Mouse (Mus musculus) granulocyte monocyte progenitor cell, adult 5-6 weeks (primary cell): ENCODE measurements at regions not wholly inside any gene's neighbourhood (a gene's known extent, or its start where the extent isn't known, plus 50 kb on each side); places are given as distances from the start of the nearest gene placed in this dataset.

Source experiments
- ATAC-seq: replicated peaks from 2 replicates; pipeline ENCODE4 v1.8.0; 2016; ENCODE audit warnings: mild to moderate bottlenecking, moderate TSS enrichment, inconsistent platforms; ENCODE audit not compliant: poor library complexity, severe bottlenecking

DNA sequence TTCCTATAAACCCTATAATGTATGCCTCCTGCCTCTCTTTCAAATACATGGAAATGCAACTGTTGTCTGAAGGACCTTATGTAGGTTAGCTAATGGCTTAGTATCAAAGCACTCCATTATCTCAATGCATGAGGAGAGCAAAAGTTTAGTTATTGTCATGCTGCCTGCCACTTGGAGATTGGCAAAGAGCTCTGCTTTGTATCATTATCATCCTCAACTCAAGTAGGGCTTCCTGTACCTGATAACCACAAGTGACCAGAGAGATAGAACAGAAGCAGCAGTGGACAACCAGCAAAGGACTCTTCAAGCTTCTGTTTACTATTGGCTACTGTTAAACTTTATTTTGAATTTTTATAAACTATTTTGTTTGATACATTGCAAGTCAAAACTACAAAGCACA lies 484.3 kb upstream of the Marcks start:
- ATAC-seq, result no peak

DNA sequence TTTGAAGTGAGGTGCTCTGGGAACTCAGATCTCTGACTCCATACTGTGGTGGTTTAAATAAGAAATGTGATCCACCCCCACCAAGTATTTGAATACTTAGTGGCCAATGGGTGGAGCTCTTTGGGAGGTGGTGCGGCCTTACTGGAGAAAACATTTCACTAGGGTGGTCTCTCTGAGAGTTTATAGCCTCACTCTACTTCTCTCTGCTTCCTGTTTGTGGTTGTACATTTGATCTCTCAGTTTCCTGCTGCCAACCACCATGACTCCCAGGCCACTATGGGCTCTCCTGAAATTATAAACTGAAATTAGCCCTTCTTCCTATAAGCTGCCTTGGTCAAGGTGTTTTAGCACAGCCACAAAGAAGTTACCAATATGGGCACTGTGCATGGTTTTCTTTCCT lies 479.9 kb upstream of the Marcks start:
- no peak for ATAC-seq

GRCm38 (mm10) chr10:37617708-37618300 lies 479.1 kb upstream of the Marcks start:
- no peak for ATAC-seq

DNA sequence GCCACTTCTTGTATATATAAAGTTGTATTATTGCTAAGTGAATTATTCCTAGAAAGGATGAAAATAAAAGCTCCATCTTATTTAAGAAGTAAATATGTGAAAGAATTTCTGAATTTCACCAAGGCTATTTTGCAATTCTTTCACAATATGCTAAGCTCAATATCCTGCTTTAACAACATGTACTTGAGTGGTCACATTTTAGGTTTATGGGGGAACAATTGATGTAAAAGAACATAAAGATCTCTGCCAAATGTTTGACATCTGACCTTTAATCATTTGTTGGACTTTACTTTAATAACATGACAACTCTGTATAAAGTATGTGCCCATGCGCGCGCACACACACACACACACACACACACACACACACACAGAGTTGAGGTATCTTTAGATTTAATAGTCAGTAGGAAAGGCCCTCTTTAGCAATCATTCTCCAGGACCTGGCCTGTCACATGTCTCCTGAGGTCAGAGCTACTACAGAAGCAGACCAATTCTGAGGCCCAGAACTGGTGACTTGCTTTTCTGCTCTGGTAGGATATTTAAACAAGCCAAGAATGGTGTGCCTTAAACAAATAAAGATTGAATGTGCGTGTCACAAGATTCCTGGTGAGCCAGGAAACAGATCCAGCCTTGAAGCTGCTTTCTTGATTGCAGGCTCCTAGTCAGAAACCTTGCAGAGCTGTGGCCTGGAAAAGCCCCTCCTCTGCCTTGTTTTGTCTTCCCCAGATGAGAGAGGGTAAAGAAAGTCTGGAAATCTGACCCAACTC lies 477.4 kb upstream of the Marcks start:
- ATAC-seq, result peak; percentile 83

DNA sequence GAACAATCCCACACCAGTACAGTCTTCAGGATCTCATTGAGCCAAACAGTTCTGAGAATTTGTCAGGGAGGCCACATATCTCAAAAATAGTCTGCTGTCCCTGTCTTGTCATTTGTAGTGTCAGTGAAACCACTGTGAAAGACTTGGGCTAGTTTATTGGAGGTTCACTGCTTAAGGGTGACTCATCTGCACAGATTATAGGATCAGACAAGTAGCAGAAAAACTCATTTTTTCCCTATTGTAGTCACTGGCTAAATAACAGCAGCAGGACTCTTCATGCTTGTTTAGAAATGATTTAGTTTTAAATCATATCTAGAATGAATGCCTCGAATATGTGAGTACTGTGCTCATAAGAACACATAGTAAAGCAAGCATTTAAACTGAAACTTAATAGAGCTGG lies 475.2 kb upstream of the Marcks start:
- no peak for ATAC-seq

- no peak for ATAC-seq
Measured at GRCm38 (mm10) chr10:37603529-37603928, 464.8 kb upstream of the Marcks start.

- no peak for ATAC-seq
Measured at GRCm38 (mm10) chr10:37602936-37603335, 464.2 kb upstream of the Marcks start.

GRCm38 (mm10) chr10:37589889-37590288 lies 451.2 kb upstream of the Marcks start:
- no peak for ATAC-seq

DNA sequence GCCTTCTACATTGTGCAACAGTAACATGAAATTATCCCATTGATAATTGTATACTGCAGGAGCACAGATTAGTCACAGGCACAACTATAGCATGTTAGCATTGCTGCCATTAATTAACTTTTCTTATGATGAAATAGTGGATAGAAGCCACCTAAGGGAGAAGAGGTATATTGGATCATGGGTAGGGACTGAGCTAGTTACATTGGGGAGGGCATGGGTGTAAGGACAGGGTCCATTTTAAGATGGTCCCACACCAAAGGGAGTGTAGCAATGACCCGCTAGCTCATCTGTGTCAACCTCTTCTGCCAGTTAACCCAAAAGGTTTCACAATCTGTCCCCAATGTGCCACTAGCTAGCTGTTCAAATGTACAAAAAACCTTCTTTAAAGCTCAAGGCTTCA lies 450.3 kb upstream of the Marcks start:
- ATAC-seq, result no peak

DNA sequence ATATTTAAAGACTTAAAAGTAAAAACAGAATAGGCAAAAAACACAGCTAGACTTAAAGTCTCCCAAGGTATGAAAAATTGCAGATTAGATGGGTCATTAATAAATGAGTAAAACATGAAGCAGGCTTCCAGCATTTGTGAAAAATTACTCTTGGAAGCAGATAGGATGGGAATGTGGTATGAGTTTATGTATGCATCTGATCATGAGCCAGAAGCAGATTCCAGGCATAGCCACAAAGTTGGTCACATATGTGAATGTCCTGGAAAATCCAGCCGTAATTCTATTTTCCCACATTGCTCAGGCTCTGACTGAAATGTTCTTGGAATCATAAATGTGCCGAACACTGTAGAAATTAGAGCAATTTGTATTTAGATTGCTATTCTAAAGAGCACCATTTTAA lies 432.5 kb upstream of the Marcks start:
- no peak for ATAC-seq

DNA sequence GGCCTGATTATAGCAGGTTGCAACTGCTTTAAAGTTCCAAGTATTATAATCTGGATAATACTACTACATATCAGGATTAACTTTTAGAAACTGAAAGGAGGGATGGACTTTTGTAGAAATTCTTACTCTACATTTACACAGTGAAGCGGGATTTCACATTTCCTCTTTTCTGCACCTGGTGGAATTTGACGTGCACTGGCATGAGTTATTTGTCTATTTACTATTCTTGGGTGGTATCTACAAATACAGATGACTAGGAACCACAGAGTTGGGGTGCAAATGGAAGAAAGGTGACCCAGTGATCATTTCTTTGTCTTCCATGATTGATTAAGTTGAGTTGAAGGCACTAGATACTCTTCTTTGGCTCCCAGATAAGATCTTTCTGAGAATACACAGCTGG lies 423.0 kb upstream of the Marcks start:
- ATAC-seq, result no peak

DNA sequence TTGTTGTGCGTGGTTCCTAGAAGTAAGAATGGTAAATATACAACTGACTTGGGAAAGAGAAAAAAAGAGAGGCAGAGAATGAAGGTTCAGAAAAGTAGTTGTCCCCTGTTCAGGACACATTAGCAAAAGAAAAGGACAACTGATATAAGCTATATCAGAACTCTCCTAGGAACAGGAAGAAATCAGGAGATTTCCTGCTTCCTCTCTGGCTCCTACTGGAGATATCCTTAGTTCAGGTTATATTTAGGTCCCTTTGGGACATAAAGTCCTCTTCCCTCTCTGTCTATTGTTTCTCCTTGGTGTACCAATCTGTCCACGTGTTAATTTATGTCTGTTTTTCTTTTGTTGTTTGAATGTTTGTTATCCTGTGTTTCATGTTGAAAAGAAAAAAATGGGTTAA lies 410.7 kb upstream of the Marcks start:
- no peak for ATAC-seq

DNA sequence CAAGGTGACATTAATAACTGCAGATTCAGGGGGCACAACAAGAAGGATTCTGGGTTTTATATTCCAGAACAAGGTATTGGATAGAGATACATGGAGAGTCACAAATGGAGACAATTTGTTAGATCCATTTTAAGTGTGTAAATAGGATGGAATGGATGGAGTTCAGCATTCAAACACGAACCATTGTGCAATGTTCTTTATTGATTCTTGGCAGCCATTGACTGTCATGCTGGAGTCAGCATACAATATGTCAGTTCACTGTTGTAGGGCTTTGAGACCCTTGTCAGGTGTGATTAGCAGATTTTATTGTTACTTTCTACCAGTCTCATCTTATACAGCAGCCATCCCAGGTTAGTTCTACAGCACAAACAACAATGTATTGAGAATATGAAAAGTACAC lies 402.0 kb upstream of the Marcks start:
- ATAC-seq, result no peak

GRCm38 (mm10) chr10:37505966-37506615 lies 367.4 kb upstream of the Marcks start:
- ATAC-seq, result no peak

DNA sequence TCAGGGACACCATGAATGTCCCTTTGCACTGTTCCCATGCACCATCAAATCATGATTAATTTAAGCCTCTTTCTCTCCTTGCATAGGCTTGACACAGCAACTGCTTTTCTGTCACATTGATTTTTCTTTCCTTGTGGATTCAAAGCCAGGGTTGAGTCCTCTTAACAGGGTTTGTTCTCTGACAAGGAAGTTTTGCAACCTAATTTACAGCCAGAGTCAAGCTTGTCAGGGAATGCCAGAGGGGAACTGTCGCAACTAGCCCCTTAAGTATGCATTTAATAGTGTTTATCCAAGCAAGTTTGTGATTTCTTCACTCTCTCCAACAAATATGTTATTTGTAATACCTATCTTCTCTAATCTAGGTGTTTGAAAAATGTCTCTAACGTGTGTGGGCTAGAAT lies 365.7 kb upstream of the Marcks start:
- ATAC-seq, result no peak

DNA sequence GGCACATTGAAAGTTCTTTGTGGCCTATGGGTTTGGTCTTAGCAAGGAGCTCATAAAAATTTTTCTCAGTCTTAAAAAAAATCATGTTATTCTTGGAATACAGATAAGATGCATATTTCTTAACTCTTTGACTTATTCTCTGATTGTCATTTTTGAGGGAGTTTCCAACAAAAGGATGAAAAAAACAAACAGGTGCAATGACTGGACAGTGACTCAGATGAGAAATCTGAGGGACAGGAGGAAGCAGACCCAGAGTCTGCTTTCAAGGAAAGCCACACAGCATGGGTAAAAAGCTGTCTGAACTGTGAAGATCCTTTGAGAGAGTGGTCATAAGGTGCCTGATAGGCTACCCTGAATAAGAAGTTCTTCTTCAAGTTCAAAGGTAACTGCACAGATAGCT lies 363.8 kb upstream of the Marcks start:
- no peak for ATAC-seq

GRCm38 (mm10) chr10:37501043-37501442 lies 362.3 kb upstream of the Marcks start:
- ATAC-seq, result no peak

DNA sequence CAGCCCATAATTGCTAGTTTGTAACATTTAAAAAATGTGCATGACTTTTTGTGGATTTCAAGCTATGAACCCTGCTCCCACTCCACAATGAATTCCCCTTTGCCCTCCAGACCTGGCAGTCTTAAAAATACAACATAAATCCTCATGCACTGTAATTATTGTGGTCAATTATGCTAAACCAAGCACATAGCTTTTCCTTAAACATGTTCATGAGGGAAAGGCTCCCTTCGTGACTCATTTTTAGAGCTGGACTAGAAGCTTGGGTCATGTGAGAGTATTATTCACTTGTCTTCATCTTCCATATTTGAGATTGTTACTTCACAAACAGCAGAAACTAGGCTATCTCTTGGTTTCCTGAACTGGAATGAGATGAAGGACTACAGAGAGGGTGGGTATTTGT lies 356.7 kb upstream of the Marcks start:
- ATAC-seq, result no peak

GRCm38 (mm10) chr10:37494552-37495166 lies 355.9 kb upstream of the Marcks start:
- ATAC-seq, result no peak

- no peak for ATAC-seq
Measured at GRCm38 (mm10) chr10:37494098-37494497, 355.4 kb upstream of the Marcks start.

GRCm38 (mm10) chr10:37484311-37485023 lies 345.7 kb upstream of the Marcks start:
- no peak for ATAC-seq
